Mouse (Mus musculus) adrenal gland, adult (tissue): ENCODE results near the gene Nhej1.

ENCODE experiments used
- DNase-seq, 2 experiments: peaks; one replicate each; pipeline ENCODE4 v3.0.0; 2022 to 2023; ENCODE audit warnings: low spot score in 1 of 2; ENCODE audit not compliant: inconsistent age in 2 of 2

Gene Nhej1

GRCm38 (mm10) chr1:75124346-75125321 is at the start of gene Nhej1:
TSS of gene Nhej1 (minus strand) at chr1:75125200.
- peak; percentile 95 to 99 for DNase-seq

- DNase-seq = peak; percentile 97 to 99
Measured at GRCm38 (mm10) chr1:75168472-75169464, 43.8 kb upstream of the Nhej1 start, which contains the start of gene Zfand2b. TSS of gene Zfand2b (plus strand) at chr1:75168646.

GRCm38 (mm10) chr1:75168093-75168471 is 43.1 kb upstream of the Nhej1 start:
- no peak for DNase-seq

GRCm38 (mm10) chr1:75160256-75160617 is 35.2 kb upstream of the Nhej1 start:
- DNase-seq = no peak

GRCm38 (mm10) chr1:75159540-75160255 is 34.7 kb upstream of the Nhej1 start:
- no peak for DNase-seq

GRCm38 (mm10) chr1:75158990-75159389 is 34.0 kb upstream of the Nhej1 start:
- DNase-seq = no peak

- DNase-seq = no peak
Measured at GRCm38 (mm10) chr1:75155837-75156236, 30.8 kb upstream of the Nhej1 start.

- no peak for DNase-seq
Measured at GRCm38 (mm10) chr1:75148727-75149126, 23.7 kb upstream of the Nhej1 start.

- DNase-seq = no peak
Measured at GRCm38 (mm10) chr1:75147411-75148135, 22.6 kb upstream of the Nhej1 start.

- DNase-seq = no peak
Measured at GRCm38 (mm10) chr1:75145589-75145988, 20.6 kb upstream of the Nhej1 start.

- peak; percentile 97 to 99 for DNase-seq
Measured at GRCm38 (mm10) chr1:75142301-75143261, 17.6 kb upstream of the Nhej1 start, which contains the start of the genes Cnppd1 and Retreg2. TSS of gene Cnppd1 (minus strand) at chr1:75142711. TSS of gene Retreg2 (plus strand) at chr1:75142778.

- DNase-seq = peak; percentile 80 to 93
Measured at GRCm38 (mm10) chr1:75141486-75142190, 16.6 kb upstream of the Nhej1 start.

- DNase-seq = no peak
Measured at GRCm38 (mm10) chr1:75140601-75141190, 15.7 kb upstream of the Nhej1 start.

- no peak for DNase-seq
Measured at GRCm38 (mm10) chr1:75138448-75138847, 13.4 kb upstream of the Nhej1 start.

GRCm38 (mm10) chr1:75136730-75137129 is 11.7 kb upstream of the Nhej1 start:
- no peak for DNase-seq

GRCm38 (mm10) chr1:75136293-75136692 is 11.3 kb upstream of the Nhej1 start:
- no peak for DNase-seq

- no peak for DNase-seq
Measured at GRCm38 (mm10) chr1:75133421-75134207, 8.6 kb upstream of the Nhej1 start, which contains the start of gene Slc23a3. TSS of gene Slc23a3 (minus strand) at chr1:75133890.
